Mouse (Mus musculus): Measurements from ENCODE around the gene Zpr1. TPM values are rescaled to one million over a fixed set of nuclear protein-coding genes. Genes with fewer than 3 reads are reported as not detected.

Gene Zpr1
- polyA plus RNA-seq, 1 experiment from 2014 or later, result 63.2 TPM

DNA sequence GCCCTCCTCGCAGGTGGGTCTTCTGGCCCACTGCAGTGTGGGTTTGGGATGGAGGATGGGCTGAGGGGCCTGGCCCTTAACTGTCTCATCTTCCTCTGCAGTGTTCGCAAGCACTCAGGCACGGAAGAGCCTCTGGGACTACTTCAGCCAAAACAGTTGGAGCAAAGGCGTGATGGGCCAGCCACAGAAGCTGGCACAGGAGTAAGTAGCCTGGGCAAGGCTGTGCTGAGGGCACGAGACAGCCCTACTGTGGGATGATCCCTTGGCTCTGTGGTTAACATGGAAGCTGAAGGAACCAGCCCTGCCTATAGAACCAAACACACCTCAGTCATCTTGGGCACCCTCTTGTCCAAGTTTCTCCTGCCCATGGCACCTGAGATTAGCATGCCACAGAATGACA, 3.7 kb upstream of the Zpr1 start:
- no peak overlapping the region for H3K4me2 ChIP-seq (replicated peaks)
- H3K9me3 ChIP-seq, result no peaks in the 10 kb centered on the region
- ATAC-seq, result no peak
- H3K27me3 ChIP-seq (replicated peaks), result peaks cover 15% of the 10 kb centered on the region
- H3K4me3 ChIP-seq (replicated peaks), result no peak overlapping the region
- H3K36me3 ChIP-seq, result no peaks in the 10 kb centered on the region
- no peak overlapping the region for H3K9ac ChIP-seq
- H3K27ac ChIP-seq, result no peak overlapping the region
- WGBS, result 85% methylated on average over 5 of the region's 5 CpGs
- 0 out of 2 replicates have a peak, but pooled peaks cover 6% of the 10 kb centered on the region for H3K4me1 ChIP-seq (replicated peaks)

DNA sequence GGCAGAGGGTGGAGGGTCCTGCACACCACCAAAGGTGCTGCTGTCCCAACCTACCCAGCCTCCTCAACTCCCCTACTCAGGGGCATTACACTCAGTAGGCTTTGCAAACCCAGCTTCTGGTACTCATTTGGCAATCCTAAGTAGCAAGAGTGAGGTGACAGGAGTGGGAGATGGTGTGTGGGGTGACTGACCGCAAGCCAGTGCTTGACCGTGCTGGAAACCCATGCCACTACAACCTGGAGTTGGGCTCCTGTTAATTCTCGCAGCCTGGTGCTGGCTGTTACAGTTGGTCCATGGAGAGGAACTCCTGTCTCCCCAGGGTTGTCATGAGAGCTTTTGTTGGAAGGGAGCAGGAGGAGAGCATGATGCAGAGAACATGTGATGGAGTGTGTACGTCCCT, 2.1 kb upstream of the Zpr1 start:
- Histone ChIP-seq H3K4me2 (replicated peaks) (no peak overlapping the region), H3K27me3 (replicated peaks) (peaks cover 15% of the 10 kb centered on the region), H3K4me1 (replicated peaks) (0 out of 2 replicates have a peak, but pooled peaks cover 6% of the 10 kb centered on the region), H3K4me3 (replicated peaks) (no peak overlapping the region), H3K36me3 (0 out of 2 replicates have a peak, but pooled peaks cover 10% of the 10 kb centered on the region), H3K9ac (no peak overlapping the region), H3K9me3 (no peaks in the 10 kb centered on the region), H3K27ac (no peak overlapping the region)
- no peak for ATAC-seq
- 95% methylated on average over 4 of the region's 4 CpGs for WGBS

DNA sequence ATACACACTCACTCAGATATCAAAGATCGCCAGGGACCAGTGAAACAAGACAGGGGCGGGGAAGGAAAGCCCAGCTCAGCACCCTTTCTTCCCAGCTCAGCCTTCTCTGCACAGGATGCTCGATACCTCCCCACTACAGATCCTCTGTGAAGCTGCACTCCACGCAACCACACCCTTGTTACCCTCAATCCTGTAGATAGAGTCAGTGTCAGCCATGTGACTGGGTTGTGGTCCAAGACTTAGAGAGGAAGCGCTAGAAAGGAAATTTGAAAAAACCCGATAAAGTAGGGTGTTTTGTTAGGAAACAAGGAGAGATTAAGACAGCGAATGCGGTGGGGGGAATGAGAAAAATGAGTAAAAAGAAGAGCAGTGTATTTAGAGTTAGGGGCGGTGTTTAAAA, 794 bp upstream of the Zpr1 start:
- Histone ChIP-seq H3K27ac (no peak overlapping the region), H3K27me3 (replicated peaks) (peaks cover 15% of the 10 kb centered on the region), H3K4me1 (replicated peaks) (0 out of 2 replicates have a peak, but pooled peaks cover 6% of the 10 kb centered on the region), H3K36me3 (0 out of 2 replicates have a peak, but pooled peaks cover 13% of the 10 kb centered on the region), H3K4me3 (replicated peaks) (no peak overlapping the region), H3K9me3 (no peaks in the 10 kb centered on the region), H3K4me2 (replicated peaks) (no peak overlapping the region), H3K9ac (no peak overlapping the region)
- WGBS, result 76% methylated on average over 9 of the region's 9 CpGs
- no peak for ATAC-seq

DNA sequence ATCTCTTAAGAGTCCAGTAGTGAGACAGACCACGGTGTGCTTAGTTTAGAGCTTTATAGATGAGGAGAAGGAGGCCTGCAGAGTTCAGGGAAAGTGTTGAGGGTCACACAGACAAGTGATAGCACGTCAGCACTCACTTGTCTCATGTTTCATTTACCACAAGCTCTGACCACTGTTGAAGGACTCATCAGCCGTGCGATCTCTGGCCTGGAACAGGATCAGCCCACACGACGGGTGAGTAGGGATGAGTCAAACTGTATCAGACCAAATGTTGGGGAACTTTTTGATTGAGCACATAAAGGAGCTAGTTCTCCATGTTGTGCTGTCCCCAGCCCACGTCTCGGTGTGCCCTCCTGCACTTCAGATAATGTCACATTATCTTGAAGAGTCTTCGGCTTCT, 1.6 kb downstream of the Zpr1 start:
- Histone ChIP-seq H3K9me3 (no peaks in the 10 kb centered on the region), H3K4me1 (replicated peaks) (0 out of 2 replicates have a peak, but pooled peaks cover 6% of the 10 kb centered on the region), H3K9ac (no peak overlapping the region), H3K4me3 (replicated peaks) (no peak overlapping the region), H3K36me3 (peaks cover 25% of the 10 kb centered on the region), H3K4me2 (replicated peaks) (peak overlapping the region; percentile 82; the same call in 1 of the 2 replicates), H3K27ac (no peak overlapping the region), H3K27me3 (replicated peaks) (peaks cover 13% of the 10 kb centered on the region)
- 91% methylated on average over 9 of the region's 9 CpGs for WGBS
- no peak for ATAC-seq

DNA sequence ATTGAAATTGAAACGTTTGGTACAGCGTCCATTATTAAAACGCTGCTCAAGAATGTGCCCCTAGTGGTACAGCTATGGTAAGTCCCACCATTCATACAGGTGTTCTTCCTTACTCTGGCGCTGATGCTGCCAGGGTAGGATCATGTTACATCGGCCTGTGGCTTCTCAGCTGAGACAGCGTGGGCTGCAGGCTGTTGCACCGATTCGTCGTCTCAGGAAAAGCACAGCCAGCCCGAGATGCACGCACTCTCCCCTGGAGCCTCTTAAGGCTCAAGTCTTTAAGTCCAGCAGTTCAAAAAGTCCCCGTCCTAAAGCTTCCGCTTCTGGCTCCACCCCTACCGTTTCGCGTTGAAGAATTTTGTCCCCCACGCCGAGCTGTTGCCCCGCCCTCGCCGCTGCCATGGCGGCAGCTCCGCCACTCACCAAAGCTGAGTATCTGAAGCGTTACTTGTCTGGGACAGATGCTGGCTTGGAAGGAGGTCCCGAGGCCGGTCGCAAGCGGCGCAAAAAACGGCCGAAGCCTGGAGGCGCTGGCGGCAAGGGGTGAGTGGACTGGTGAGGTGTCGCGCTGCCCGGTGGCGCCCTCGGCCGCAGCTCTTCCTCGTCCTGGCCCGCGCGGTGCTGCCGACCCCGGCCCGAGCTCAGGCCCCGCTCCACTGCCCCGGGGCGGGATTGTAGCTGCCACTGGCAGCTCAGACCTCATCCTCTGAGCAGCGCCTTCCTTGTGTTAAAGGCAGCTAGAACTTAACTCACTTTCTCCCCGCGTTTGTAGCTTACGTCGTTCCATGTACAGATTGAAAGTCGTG, 10.0 kb downstream of the Zpr1 start, which contains the start of gene Bud13:
Gene Bud13, plus strand, starts transcription at position 378 of the 806 bp plus-strand sequence.
- H3K4me2 ChIP-seq (replicated peaks), result peak within 1 kb of the TSS; percentile 72
- H3K4me1 ChIP-seq (replicated peaks), result peaks cover 5% of the 10 kb centered on the region; the same call in 1 of the 2 replicates
- peaks cover 32% of the 10 kb centered on the region for H3K36me3 ChIP-seq
- ATAC-seq, result peak; percentile 95
- peak within 1 kb of the TSS; percentile 91 for H3K4me3 ChIP-seq (replicated peaks)
- no peaks in the 10 kb centered on the region for H3K9me3 ChIP-seq
- H3K27me3 ChIP-seq (replicated peaks), result no peaks in the 10 kb centered on the region
- WGBS, result under 1% methylated on average over 55 of the region's 55 CpGs
- H3K9ac ChIP-seq, result peak within 1 kb of the TSS; percentile 83
- peak within 1 kb of the TSS; percentile 85 for H3K27ac ChIP-seq

DNA sequence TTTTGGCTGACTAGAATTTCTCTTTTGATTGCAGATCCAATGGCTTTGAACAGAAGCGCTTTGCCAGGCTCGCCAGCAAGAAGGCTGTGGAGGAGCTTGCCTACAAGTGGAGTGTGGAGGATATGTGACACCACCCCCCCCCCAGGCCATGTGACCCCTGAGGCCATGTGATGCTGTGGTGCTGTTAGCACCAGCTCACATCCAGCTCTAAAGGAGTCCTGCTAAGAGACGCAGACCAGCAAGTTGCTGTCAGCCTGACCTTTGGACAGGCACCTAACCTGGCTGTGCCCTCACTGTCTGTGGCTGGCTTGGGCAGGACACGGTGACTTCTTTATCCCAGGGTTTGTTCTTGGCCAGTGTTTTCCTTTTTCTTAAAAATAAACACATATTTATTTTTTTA, 25.5 kb downstream of the Zpr1 start:
- no peaks in the 10 kb centered on the region for H3K4me1 ChIP-seq (replicated peaks)
- 81% methylated on average over 4 of the region's 4 CpGs for WGBS
- no peak overlapping the region for H3K4me2 ChIP-seq (replicated peaks)
- no peak for ATAC-seq
- H3K36me3 ChIP-seq, result peaks cover 32% of the 10 kb centered on the region
- H3K27ac ChIP-seq, result no peak overlapping the region
- no peak overlapping the region for H3K4me3 ChIP-seq (replicated peaks)
- no peaks in the 10 kb centered on the region for H3K27me3 ChIP-seq (replicated peaks)
- no peak overlapping the region for H3K9ac ChIP-seq
- H3K9me3 ChIP-seq, result no peaks in the 10 kb centered on the region

DNA sequence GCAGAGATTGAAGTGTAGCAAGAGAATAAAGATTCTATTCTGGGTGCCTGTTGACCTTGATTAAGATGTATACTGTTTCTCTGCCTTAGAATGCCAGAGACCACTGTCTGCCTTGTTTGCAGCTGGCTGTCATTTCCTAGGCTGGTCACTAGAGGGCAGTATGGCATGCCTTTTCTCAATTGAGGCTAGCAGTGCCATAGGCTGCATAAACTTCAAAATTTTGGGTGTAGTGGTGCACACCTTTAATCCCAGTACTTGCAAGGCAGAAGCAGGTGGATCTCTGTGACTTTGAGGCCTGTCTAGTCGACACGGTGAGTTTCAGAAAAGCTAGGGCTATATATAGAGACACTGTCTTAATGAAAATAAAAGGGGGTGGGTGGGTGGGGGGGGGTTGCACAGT, 29.3 kb downstream of the Zpr1 start:
- Histone ChIP-seq H3K27ac (no peak overlapping the region), H3K36me3 (peaks cover 16% of the 10 kb centered on the region), H3K27me3 (replicated peaks) (no peaks in the 10 kb centered on the region), H3K4me2 (replicated peaks) (no peak overlapping the region), H3K4me3 (replicated peaks) (no peak overlapping the region), H3K9ac (no peak overlapping the region), H3K4me1 (replicated peaks) (no peaks in the 10 kb centered on the region), H3K9me3 (no peaks in the 10 kb centered on the region)
- no peak; the same call in 1 of the 2 replicates for ATAC-seq
- WGBS, result 9% methylated on average over 2 of the region's 2 CpGs

DNA sequence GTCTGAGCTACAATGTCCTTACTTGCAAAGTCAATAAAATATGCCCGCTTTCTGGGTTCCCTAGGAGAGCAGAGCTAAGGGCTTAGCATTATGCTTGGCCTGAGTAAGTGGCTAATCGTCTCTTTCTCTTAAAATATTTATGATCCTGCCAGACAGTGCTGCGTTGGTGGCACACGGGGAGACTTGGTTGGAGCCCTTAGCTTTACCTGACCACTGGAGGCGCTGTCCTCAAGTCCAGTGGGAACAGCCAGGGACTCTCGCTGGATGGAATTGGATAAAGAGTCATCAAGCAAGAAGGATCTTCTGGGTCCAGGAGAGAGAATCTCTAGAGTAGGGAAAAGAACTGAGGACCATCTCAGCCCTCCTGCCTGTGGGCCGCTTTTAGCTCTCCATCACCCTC, 36.3 kb downstream of the Zpr1 start:
- no peak for ATAC-seq
- Histone ChIP-seq H3K27ac (no peak overlapping the region), H3K9me3 (no peaks in the 10 kb centered on the region), H3K4me3 (replicated peaks) (no peak overlapping the region), H3K9ac (no peak overlapping the region), H3K4me1 (replicated peaks) (0 out of 2 replicates have a peak, but pooled peaks cover 5% of the 10 kb centered on the region), H3K4me2 (replicated peaks) (no peak overlapping the region), H3K36me3 (no peaks in the 10 kb centered on the region), H3K27me3 (replicated peaks) (0 out of 2 replicates have a peak, but pooled peaks cover 3% of the 10 kb centered on the region)
- 10% methylated on average over 7 of the region's 7 CpGs for WGBS

DNA sequence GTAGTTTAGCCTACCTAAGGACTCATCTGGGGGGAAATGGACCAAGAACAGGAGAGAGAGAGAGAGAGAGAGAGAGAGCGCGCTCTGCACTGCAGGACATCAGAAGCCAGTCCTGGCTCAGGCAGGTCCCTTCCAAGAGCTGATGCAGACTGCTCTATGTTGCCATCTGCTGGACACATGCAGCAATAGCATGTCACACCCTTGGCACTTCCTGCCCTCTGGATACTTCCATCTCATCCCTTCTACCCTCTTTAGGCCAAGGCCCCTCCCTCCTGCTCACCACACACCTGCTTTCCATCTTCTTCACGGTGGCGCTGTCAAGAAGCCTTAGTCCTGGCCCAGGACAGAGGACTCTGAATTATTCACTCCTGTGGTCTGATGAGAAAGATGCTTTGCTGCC, 41.6 kb downstream of the Zpr1 start:
- H3K9me3 ChIP-seq, result no peaks in the 10 kb centered on the region
- no peaks in the 10 kb centered on the region for H3K36me3 ChIP-seq
- no peak overlapping the region for H3K9ac ChIP-seq
- ATAC-seq, result peak; percentile 36; the same call in 1 of the 2 replicates
- 5% methylated on average over 4 of the region's 4 CpGs for WGBS
- no peaks in the 10 kb centered on the region for H3K27me3 ChIP-seq (replicated peaks)
- no peaks in the 10 kb centered on the region for H3K4me1 ChIP-seq (replicated peaks)
- H3K4me3 ChIP-seq (replicated peaks), result no peak overlapping the region
- no peak overlapping the region for H3K4me2 ChIP-seq (replicated peaks)
- no peak overlapping the region for H3K27ac ChIP-seq

DNA sequence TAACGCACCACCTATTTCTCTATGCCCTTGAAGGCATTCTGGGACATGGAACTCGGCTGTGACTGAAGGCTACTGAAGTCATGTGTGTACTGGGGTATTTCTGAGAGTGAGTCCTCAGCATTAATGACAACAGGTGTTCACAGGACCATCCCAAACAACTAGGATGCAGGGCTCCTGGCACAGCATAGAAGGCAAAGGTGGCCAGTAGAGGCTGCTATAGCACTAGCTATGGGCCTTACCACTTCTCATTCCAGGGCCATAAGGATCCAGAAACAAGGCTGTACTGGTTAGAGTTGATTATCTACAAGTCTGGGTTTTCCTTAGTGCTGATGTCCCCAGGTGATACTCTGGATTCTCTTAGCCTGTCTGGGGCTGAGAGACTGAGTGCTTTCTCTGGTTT, 42.1 kb downstream of the Zpr1 start:
- ATAC-seq, result no peak
- Histone ChIP-seq H3K4me1 (replicated peaks) (no peaks in the 10 kb centered on the region), H3K9me3 (no peaks in the 10 kb centered on the region), H3K27ac (no peak overlapping the region), H3K4me3 (replicated peaks) (no peak overlapping the region), H3K27me3 (replicated peaks) (no peaks in the 10 kb centered on the region), H3K9ac (no peak overlapping the region), H3K4me2 (replicated peaks) (no peak overlapping the region), H3K36me3 (no peaks in the 10 kb centered on the region)
- 45% methylated on average over 2 of the region's 2 CpGs for WGBS

DNA sequence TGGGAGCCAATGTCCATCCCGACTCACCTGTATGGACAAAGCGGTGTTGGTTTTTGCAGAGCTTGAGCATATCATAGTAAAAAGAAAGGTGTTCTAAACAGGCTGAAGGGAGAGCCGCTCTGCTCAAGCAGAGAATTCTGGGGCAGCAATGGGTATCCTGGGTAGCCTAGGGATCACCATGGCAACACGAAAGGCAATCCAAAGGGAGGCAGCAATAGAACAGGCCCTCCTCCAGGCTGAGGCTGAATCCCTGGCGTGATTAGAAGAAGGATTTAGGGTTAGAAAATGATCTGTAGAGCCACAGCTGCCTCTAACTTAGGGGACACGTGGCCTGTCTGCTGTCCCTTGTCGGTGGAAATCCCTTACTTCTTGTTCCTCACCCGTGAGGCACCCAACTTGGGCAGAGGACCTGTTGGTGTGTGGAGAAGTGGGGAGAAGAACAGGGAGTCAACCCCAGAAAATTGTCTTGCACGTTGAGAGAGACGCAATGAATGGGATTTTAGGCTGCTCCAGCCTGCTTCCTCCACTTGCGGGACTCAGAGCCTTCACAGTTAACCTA, 43.0 kb downstream of the Zpr1 start:
- H3K27ac ChIP-seq, result no peak overlapping the region
- H3K27me3 ChIP-seq (replicated peaks), result no peaks in the 10 kb centered on the region
- no peak overlapping the region for H3K4me3 ChIP-seq (replicated peaks)
- 65% methylated on average over 11 of the region's 11 CpGs for WGBS
- no peaks in the 10 kb centered on the region for H3K36me3 ChIP-seq
- H3K9me3 ChIP-seq, result no peaks in the 10 kb centered on the region
- H3K4me1 ChIP-seq (replicated peaks), result no peaks in the 10 kb centered on the region
- H3K9ac ChIP-seq, result no peak overlapping the region
- ATAC-seq, result no peak
- no peak overlapping the region for H3K4me2 ChIP-seq (replicated peaks)

DNA sequence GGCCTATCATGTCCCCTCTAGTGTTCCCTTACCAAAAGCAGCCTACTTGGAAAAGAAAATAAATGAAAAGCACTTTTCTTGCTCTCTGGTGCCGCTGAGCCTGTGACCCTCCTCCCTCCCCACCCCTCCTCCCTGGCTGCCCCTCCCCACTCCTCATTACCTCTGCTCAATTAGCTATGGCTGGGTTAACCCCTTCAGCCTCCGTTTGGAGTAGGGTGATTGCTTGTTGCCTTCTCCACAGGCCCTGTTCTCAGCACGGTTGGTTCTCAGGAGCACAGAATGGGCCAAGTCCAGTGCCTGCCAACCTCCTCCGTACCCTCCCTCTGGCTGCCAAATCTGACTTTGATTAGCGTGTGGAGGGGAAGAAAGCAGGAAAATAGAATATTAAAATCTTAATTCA, 43.5 kb downstream of the Zpr1 start:
- WGBS, result 44% methylated on average over 5 of the region's 5 CpGs

More for the DNA sequence above, 43.5 kb downstream of the Zpr1 start:
- Histone ChIP-seq H3K36me3 (no peaks in the 10 kb centered on the region), H3K9ac (no peak overlapping the region), H3K9me3 (no peaks in the 10 kb centered on the region), H3K27ac (no peak overlapping the region), H3K4me1 (replicated peaks) (no peaks in the 10 kb centered on the region), H3K4me3 (replicated peaks) (no peak overlapping the region), H3K4me2 (replicated peaks) (no peak overlapping the region), H3K27me3 (replicated peaks) (no peaks in the 10 kb centered on the region)
- no peak for ATAC-seq

All from intestine, embryonic 15.5 days (tissue).